Comparison of ENCODE assay signal across 29 mouse cellular contexts in genomic region chr2:148689444-148690140, GRCm38 (mm10). TPM values are rescaled to one million over a fixed set of nuclear protein-coding genes. Genes with fewer than 3 reads are reported as not detected.
DNase-seq lines count a peak whose midpoint lies in the region; ATAC-seq lines count a peak whose summit lies in the region.
"Had no signal": no experiment of that assay in that cellular context is flagged by ENCODE, and none has a peak within 500 bp of the region (broad histone marks: within the 10 kb centered on the region; RNA-seq: fewer than 3 reads in every experiment).

No protein-coding gene starts in this region.

- no peak for DNase-seq in embryonic facial prominence, embryonic 11.5 days (ENCODE audit: low spot score)
- DNase-seq in embryonic facial prominence, embryonic 10.5 days (ENCODE audit: low spot score) = no peak
- no peak for DNase-seq in hindbrain, embryonic 14.5 days (ENCODE audit: low spot score)
- DNase-seq in neural tube, embryonic 10.5 days (ENCODE audit: extremely low spot score, low spot score) = no peak
- DNase-seq: adrenal gland, postnatal 36 days; cerebellum, adult 2 months; cerebellum, postnatal 14 days; forebrain, postnatal 0 days; gastrocnemius, postnatal 10 days; kidney, adult 2 months; kidney, postnatal 36 days; lung, postnatal 4 days; thymus, adult 2 months; thymus, postnatal 36 days had no signal

- no peak overlapping the region for H3K27ac ChIP-seq in embryonic facial prominence, embryonic 11.5 days (replicated peaks; ENCODE audit: low read depth, low read length)
- no peak overlapping the region for H3K27ac ChIP-seq in embryonic facial prominence, embryonic 10.5 days (replicated peaks)
- H3K27ac ChIP-seq in hindbrain, embryonic 16.5 days (ENCODE audit: low read depth, low read length) = no peak overlapping the region
- no peak overlapping the region for H3K27ac ChIP-seq in hindbrain, embryonic 14.5 days
- H3K27ac ChIP-seq: heart, embryonic 10.5 days; heart, embryonic 15.5 days; hindbrain, embryonic 12.5 days; intestine, embryonic 15.5 days; layer of hippocampus, adult 2 months; left cerebral cortex, adult 2 months; liver, embryonic 15.5 days; midbrain, embryonic 12.5 days; neural tube, embryonic 13.5 days had no signal

- ATAC-seq in embryonic facial prominence, embryonic 11.5 days (replicated peaks; ENCODE audit: insufficient number of reproducible peaks, low FRiP score, low TSS enrichment, low read depth) = 0 out of 2 replicates have a peak, but pooled peaks have one; percentile 29
- 0 out of 2 replicates have a peak, but pooled peaks have one; percentile 9 for ATAC-seq in hindbrain, embryonic 16.5 days
- ATAC-seq in hindbrain, embryonic 14.5 days (ENCODE audit: low FRiP score) = no peak
- ATAC-seq in CD4-positive, CD25-positive, alpha-beta regulatory T cell, adult 4 months = peak; percentile 81
- ATAC-seq in inflammation-experienced regulatory T-cells, adult 6 months = peak; percentile 80
- ATAC-seq: forebrain, postnatal 0 days; intestine, embryonic 15.5 days had no signal

- H3K4me1 ChIP-seq in embryonic facial prominence, embryonic 11.5 days (ENCODE audit: control insufficient read depth, insufficient read depth, low read length) = no peaks in the 10 kb centered on the region
- H3K4me1 ChIP-seq in embryonic facial prominence, embryonic 10.5 days = no peaks in the 10 kb centered on the region
- H3K4me1 ChIP-seq in hindbrain, embryonic 16.5 days (ENCODE audit: control insufficient read depth, insufficient read depth, low read depth, low read length) = no peaks in the 10 kb centered on the region
- no peaks in the 10 kb centered on the region for H3K4me1 ChIP-seq in hindbrain, embryonic 14.5 days (replicated peaks; ENCODE audit: control insufficient read depth, insufficient read depth, low read length)
- H3K4me1 ChIP-seq: heart, embryonic 10.5 days; hindbrain, embryonic 12.5 days; intestine, embryonic 15.5 days had no signal

- H3K9ac ChIP-seq in embryonic facial prominence, embryonic 11.5 days (replicated peaks; ENCODE audit: low read length) = no peak overlapping the region
- no peak overlapping the region for H3K9ac ChIP-seq in hindbrain, embryonic 16.5 days (ENCODE audit: low read depth, low read length)
- no peak overlapping the region for H3K9ac ChIP-seq in hindbrain, embryonic 14.5 days
- H3K9ac ChIP-seq: forebrain, postnatal 0 days; heart, embryonic 15.5 days; hindbrain, embryonic 12.5 days; intestine, embryonic 15.5 days; liver, embryonic 15.5 days; midbrain, embryonic 12.5 days; neural tube, embryonic 13.5 days had no signal

- WGBS in embryonic facial prominence, embryonic 11.5 days = 93% methylated on average over 6 of the region's 6 CpGs
- WGBS in embryonic facial prominence, embryonic 10.5 days = 92% methylated on average over 6 of the region's 6 CpGs
- WGBS in hindbrain, embryonic 16.5 days = 98% methylated on average over 6 of the region's 6 CpGs
- WGBS in hindbrain, embryonic 14.5 days = 98% methylated on average over 6 of the region's 6 CpGs

- no peak overlapping the region for H3K4me3 ChIP-seq in embryonic facial prominence, embryonic 11.5 days (ENCODE audit: low read depth, low read length)
- H3K4me3 ChIP-seq in embryonic facial prominence, embryonic 10.5 days = no peak overlapping the region
- H3K4me3 ChIP-seq in hindbrain, embryonic 16.5 days (ENCODE audit: low read length) = no peak overlapping the region
- H3K4me3 ChIP-seq in hindbrain, embryonic 14.5 days (replicated peaks; ENCODE audit: low read length) = no peak overlapping the region
- H3K4me3 ChIP-seq: heart, embryonic 10.5 days; heart, embryonic 15.5 days; hindbrain, embryonic 12.5 days; intestine, embryonic 15.5 days; layer of hippocampus, adult 2 months; left cerebral cortex, adult 2 months; liver, embryonic 15.5 days; megakaryocyte, embryonic 14.5 days; midbrain, embryonic 12.5 days; myocyte; neural tube, embryonic 13.5 days had no signal

- no peaks in the 10 kb centered on the region; the same call in none of the 2 replicates for H3K36me3 ChIP-seq in embryonic facial prominence, embryonic 11.5 days (replicated peaks; ENCODE audit: control insufficient read depth, insufficient read depth, low read depth, low read length)
- H3K36me3 ChIP-seq in embryonic facial prominence, embryonic 10.5 days (replicated peaks) = peaks cover 96% of the 10 kb centered on the region
- peaks cover 30% of the 10 kb centered on the region for H3K36me3 ChIP-seq in hindbrain, embryonic 16.5 days (ENCODE audit: control insufficient read depth, insufficient read depth, low read length)
- H3K36me3 ChIP-seq in hindbrain, embryonic 14.5 days (replicated peaks; ENCODE audit: control insufficient read depth, insufficient read depth) = peaks cover 86% of the 10 kb centered on the region

- H3K27me3 ChIP-seq in embryonic facial prominence, embryonic 11.5 days (ENCODE audit: control insufficient read depth, insufficient read depth, low read length) = no peaks in the 10 kb centered on the region
- no peaks in the 10 kb centered on the region for H3K27me3 ChIP-seq in embryonic facial prominence, embryonic 10.5 days (replicated peaks; ENCODE audit: low read depth, poor library complexity, severe bottlenecking)
- no peaks in the 10 kb centered on the region for H3K27me3 ChIP-seq in hindbrain, embryonic 16.5 days (replicated peaks; ENCODE audit: control insufficient read depth, insufficient read depth, low read length)
- no peaks in the 10 kb centered on the region for H3K27me3 ChIP-seq in hindbrain, embryonic 14.5 days (ENCODE audit: control insufficient read depth, insufficient read depth, low read length)
- H3K27me3 ChIP-seq: CH12.LX; heart, embryonic 15.5 days; hindbrain, embryonic 12.5 days; intestine, embryonic 15.5 days; liver, embryonic 15.5 days; megakaryocyte, embryonic 14.5 days; midbrain, embryonic 12.5 days; neural tube, embryonic 13.5 days had no signal

- no peak overlapping the region for H3K4me2 ChIP-seq in embryonic facial prominence, embryonic 11.5 days (ENCODE audit: low read depth, low read length)
- H3K4me2 ChIP-seq in hindbrain, embryonic 16.5 days (ENCODE audit: low read length) = no peak overlapping the region
- no peak overlapping the region for H3K4me2 ChIP-seq in hindbrain, embryonic 14.5 days (replicated peaks)
- H3K4me2 ChIP-seq: heart, embryonic 15.5 days; hindbrain, embryonic 12.5 days; intestine, embryonic 15.5 days; liver, embryonic 15.5 days; midbrain, embryonic 12.5 days; neural tube, embryonic 13.5 days had no signal

- H3K9me3 ChIP-seq in embryonic facial prominence, embryonic 11.5 days (replicated peaks; ENCODE audit: control insufficient read depth, low read length) = no peaks in the 10 kb centered on the region
- H3K9me3 ChIP-seq in embryonic facial prominence, embryonic 10.5 days = no peaks in the 10 kb centered on the region
- no peaks in the 10 kb centered on the region for H3K9me3 ChIP-seq in hindbrain, embryonic 16.5 days (ENCODE audit: control insufficient read depth, low read length)
- H3K9me3 ChIP-seq in hindbrain, embryonic 14.5 days (ENCODE audit: control insufficient read depth, low read length) = no peaks in the 10 kb centered on the region
- H3K9me3 ChIP-seq: heart, embryonic 10.5 days; heart, embryonic 15.5 days; hindbrain, embryonic 12.5 days; intestine, embryonic 15.5 days; liver, embryonic 15.5 days; megakaryocyte, embryonic 14.5 days; midbrain, embryonic 12.5 days; neural tube, embryonic 13.5 days had no signal

RNA-seq across cellular contexts. Expression of gene Gzf1, which starts 8.8 kb away (rescaled TPM):
- polyA plus RNA-seq in embryonic facial prominence, embryonic 11.5 days (2014; fragmentation: Nextera tagmentation; extraction: Ambion mirVana) = 27.3 and 30.8 TPM in 2 replicates
- polyA plus RNA-seq in embryonic facial prominence, embryonic 10.5 days (2016; fragmentation: Nextera tagmentation; extraction: Ambion mirVana) = 25.6 and 28.1 TPM in 2 replicates
- polyA plus RNA-seq in hindbrain, embryonic 16.5 days (2015; fragmentation: Nextera tagmentation; extraction: Ambion mirVana) = 15.0 and 17.0 TPM in 2 replicates
- 18.5 and 18.6 TPM in 2 replicates for polyA plus RNA-seq in hindbrain, embryonic 14.5 days (2014; fragmentation: Nextera tagmentation; extraction: Ambion mirVana)
- polyA plus RNA-seq in CD4-positive, CD25-positive, alpha-beta regulatory T cell, adult 4 months (2017; shearing (Covaris generic)) = 10 to 100 TPM; 17.0 to 19.0 TPM
- 10 to 100 TPM in 2 of 3 experiments, 1 to 10 TPM in 1; 8.9 to 21.7 (median 14.9) TPM for polyA plus RNA-seq in inflammation-experienced regulatory T-cells, adult 6 months (2017; shearing (Covaris generic))

RNA-seq across cellular contexts. Expression of gene Nxt1, which starts 17.2 kb away (rescaled TPM):
- 131 and 134 TPM in 2 replicates for polyA plus RNA-seq in embryonic facial prominence, embryonic 11.5 days (2014; fragmentation: Nextera tagmentation; extraction: Ambion mirVana)
- 142 and 154 TPM in 2 replicates for polyA plus RNA-seq in embryonic facial prominence, embryonic 10.5 days (2016; fragmentation: Nextera tagmentation; extraction: Ambion mirVana)
- 40.9 and 42.0 TPM in 2 replicates for polyA plus RNA-seq in hindbrain, embryonic 16.5 days (2015; fragmentation: Nextera tagmentation; extraction: Ambion mirVana)
- polyA plus RNA-seq in hindbrain, embryonic 14.5 days (2014; fragmentation: Nextera tagmentation; extraction: Ambion mirVana) = 47.0 and 48.5 TPM in 2 replicates
- polyA plus RNA-seq in CD4-positive, CD25-positive, alpha-beta regulatory T cell, adult 4 months (2017; shearing (Covaris generic)) = 10 to 100 TPM; 41.1 to 61.1 TPM
- 10 to 100 TPM; 49.6 to 70.0 (median 60.2) TPM for polyA plus RNA-seq in inflammation-experienced regulatory T-cells, adult 6 months (2017; shearing (Covaris generic))

RNA-seq across cellular contexts. Expression of gene Napb, which starts 42.7 kb away (rescaled TPM):
- 5.6 and 7.4 TPM in 2 replicates for polyA plus RNA-seq in embryonic facial prominence, embryonic 11.5 days (2014; fragmentation: Nextera tagmentation; extraction: Ambion mirVana)
- 5.7 and 6.0 TPM in 2 replicates for polyA plus RNA-seq in embryonic facial prominence, embryonic 10.5 days (2016; fragmentation: Nextera tagmentation; extraction: Ambion mirVana)
- polyA plus RNA-seq in hindbrain, embryonic 16.5 days (2015; fragmentation: Nextera tagmentation; extraction: Ambion mirVana) = 96.5 and 98.0 TPM in 2 replicates
- 94.1 and 99.4 TPM in 2 replicates for polyA plus RNA-seq in hindbrain, embryonic 14.5 days (2014; fragmentation: Nextera tagmentation; extraction: Ambion mirVana)
- 1 to 10 TPM; 1.2 TPM for polyA plus RNA-seq in CD4-positive, CD25-positive, alpha-beta regulatory T cell, adult 4 months (2017; shearing (Covaris generic))
- polyA plus RNA-seq in inflammation-experienced regulatory T-cells, adult 6 months (2017; shearing (Covaris generic)) = 1 to 10 TPM in 2 of 3 experiments, under 1 TPM in 1; 0.34 to 1.2 (median 1.1) TPM

Comparison
In these comparisons a context has a peak if more than half of its experiments do, and no peak if none do; other contexts are left out.
1. RNA of gene Napb, which starts 42.7 kb away (polyA plus RNA-seq): 96.5 to 98.0 TPM in hindbrain, embryonic 16.5 days and 94.1 to 99.4 TPM in hindbrain, embryonic 14.5 days; 5.7 to 6.0 TPM in embryonic facial prominence, embryonic 10.5 days, 5.6 to 7.4 TPM in embryonic facial prominence, embryonic 11.5 days, 1.2 TPM in CD4-positive, CD25-positive, alpha-beta regulatory T cell, adult 4 months and 0.34 to 1.2 TPM in inflammation-experienced regulatory T-cells, adult 6 months; every median in the first group is over 10 times any median in the second.